Mouse (Mus musculus): ENCODE measurements around the gene Nsd1. TPM values are rescaled to one million over a fixed set of nuclear protein-coding genes. Genes with fewer than 3 reads are reported as not detected.
"Not testable (repeated sequence)": the region's sequence is repeated elsewhere in the genome, so short reads cannot be mapped to it uniquely, and the experiment has no call there.

The Nsd1 gene
- polyA plus RNA-seq, 1 experiment from 2014 or later = 13.3 TPM

DNA sequence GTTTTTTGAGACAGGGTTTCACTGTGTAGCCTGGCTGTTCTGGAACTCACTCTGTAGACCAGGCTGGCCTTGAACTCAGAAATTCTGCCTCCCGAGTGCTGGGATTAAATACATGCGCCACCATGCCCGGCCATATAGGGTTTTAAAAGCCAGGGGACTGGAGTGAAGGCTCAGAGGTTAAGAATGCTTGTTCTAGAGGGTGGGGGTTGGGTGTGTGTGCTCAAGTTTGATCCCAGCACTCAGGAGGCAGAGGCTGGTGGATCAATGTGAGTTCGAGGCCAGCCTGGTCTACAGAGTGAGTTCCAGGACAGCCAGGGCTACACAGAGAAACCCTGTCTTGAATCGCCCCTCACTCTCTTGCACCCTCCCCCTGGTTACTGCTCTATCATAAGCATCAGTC lies 18.0 kb upstream of the Nsd1 start:
- H3K27ac ChIP-seq (replicated peaks) = no peak overlapping the region
- no peak overlapping the region for H3K9ac ChIP-seq
- peaks cover 28% of the 10 kb centered on the region for H3K4me1 ChIP-seq (replicated peaks)
- no peaks in the 10 kb centered on the region for H3K36me3 ChIP-seq (replicated peaks)
- H3K4me3 ChIP-seq (replicated peaks) = no peak overlapping the region
- H3K27me3 ChIP-seq = no peaks in the 10 kb centered on the region
- H3K4me2 ChIP-seq = no peak overlapping the region
- H3K9me3 ChIP-seq (replicated peaks) = no peaks in the 10 kb centered on the region
- WGBS (ENCODE audit: insufficient replicate concordance) = 74% methylated on average over 5 of the region's 5 CpGs
- no peak for ATAC-seq (ENCODE audit: insufficient read depth)

DNA sequence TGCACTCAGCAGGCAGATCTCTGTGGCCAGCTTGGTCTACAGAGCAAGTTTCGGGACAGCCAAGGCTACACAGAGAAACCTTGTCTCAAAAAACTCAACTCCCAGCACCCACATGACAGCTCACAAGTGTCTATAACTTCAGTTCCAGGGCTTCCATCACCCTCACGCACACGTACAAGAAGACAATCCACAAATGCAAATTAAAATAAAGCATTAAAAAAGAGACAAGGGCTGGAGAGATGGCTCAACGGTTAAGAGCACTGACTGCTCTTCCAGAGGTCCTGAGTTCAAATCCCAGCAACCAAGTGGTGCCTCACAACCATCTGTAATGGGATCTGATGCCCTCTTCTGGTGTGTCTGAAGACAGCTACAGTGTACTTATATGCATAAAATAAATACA lies 6.8 kb upstream of the Nsd1 start:
- WGBS (ENCODE audit: insufficient replicate concordance) = 72% methylated on average over 4 of the region's 4 CpGs
- not testable (repeated sequence) for H3K27me3 ChIP-seq; H3K4me3 ChIP-seq (replicated peaks); H3K4me2 ChIP-seq; H3K9me3 ChIP-seq (replicated peaks); H3K27ac ChIP-seq (replicated peaks); H3K9ac ChIP-seq; H3K4me1 ChIP-seq (replicated peaks); ATAC-seq (ENCODE audit: insufficient read depth); H3K36me3 ChIP-seq (replicated peaks)

DNA sequence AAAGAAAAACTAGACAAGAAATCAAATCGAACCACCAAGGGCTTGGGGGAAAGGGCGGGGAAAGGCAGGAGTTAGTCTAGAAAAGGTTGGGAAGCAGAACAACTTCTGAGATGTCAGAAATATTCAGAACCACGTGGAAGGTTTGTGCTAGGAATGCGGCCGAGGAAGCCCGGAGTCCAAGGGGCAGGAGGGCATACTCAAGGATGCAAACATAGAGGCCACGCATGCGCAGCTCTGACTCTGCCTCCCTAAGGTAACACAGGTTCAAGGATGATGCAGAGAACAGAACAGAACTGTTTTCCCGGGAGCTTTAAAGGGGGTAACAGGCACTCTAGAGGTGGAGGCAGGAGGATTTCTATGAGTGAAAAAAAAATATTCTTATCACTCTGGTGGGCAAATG lies 5.8 kb upstream of the Nsd1 start:
- H3K9me3 ChIP-seq (replicated peaks) = no peaks in the 10 kb centered on the region
- H3K27me3 ChIP-seq = no peaks in the 10 kb centered on the region; the same call in 1 of the 2 replicates
- no peak overlapping the region for H3K4me2 ChIP-seq
- ATAC-seq (ENCODE audit: insufficient read depth) = no peak
- no peak overlapping the region for H3K4me3 ChIP-seq (replicated peaks)
- H3K4me1 ChIP-seq (replicated peaks) = peaks cover 12% of the 10 kb centered on the region
- no peak overlapping the region for H3K9ac ChIP-seq
- no peaks in the 10 kb centered on the region for H3K36me3 ChIP-seq (replicated peaks)
- no peak overlapping the region for H3K27ac ChIP-seq (replicated peaks)
- WGBS (ENCODE audit: insufficient replicate concordance) = 73% methylated on average over 9 of the region's 9 CpGs

DNA sequence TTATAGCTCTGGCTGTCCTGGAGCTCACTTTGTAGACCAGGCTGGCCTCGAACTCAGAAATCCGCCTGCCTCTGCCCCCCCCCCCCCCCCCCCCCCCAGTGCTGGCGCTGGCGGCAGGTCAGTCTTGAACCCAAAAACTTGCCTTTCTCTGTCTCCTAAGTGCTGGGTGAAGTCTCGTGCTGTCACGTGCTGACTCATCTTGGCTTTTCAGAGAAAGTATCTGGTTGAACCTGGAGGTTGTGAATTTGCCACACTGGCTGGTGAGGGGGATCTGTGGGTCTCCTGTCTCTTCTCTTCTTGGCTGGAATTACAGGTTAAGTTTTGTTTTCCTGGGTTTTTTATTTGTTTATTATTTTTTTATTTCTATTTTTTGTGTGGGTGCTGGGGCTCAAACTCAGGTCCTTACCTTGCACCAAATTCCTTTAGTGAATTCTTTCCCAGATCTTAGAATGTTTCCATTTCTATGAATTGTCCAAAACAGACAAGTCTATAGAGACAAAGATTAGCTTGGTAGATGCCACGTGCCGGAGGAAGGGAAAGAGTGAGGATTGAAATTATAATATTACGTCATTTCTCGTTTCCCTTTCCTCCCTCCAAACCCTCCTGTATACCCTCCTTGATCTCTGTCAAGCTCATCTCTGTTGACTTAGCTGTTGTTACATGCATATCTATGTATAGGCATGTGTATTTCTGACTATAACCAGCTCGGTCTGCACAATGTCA lies 4.8 kb upstream of the Nsd1 start:
- Histone ChIP-seq H3K27me3 (peaks cover under 1% of the 10 kb centered on the region; the same call in 1 of the 2 replicates), H3K4me2 (no peak overlapping the region), H3K4me3 (replicated peaks) (no peak overlapping the region), H3K4me1 (replicated peaks) (peaks cover 23% of the 10 kb centered on the region), H3K36me3 (replicated peaks) (no peaks in the 10 kb centered on the region), H3K27ac (replicated peaks) (no peak overlapping the region), H3K9me3 (replicated peaks) (no peaks in the 10 kb centered on the region), H3K9ac (no peak overlapping the region)
- ATAC-seq (ENCODE audit: insufficient read depth) = no peak
- 62% methylated on average over 9 of the region's 11 CpGs for WGBS (ENCODE audit: insufficient replicate concordance)

DNA sequence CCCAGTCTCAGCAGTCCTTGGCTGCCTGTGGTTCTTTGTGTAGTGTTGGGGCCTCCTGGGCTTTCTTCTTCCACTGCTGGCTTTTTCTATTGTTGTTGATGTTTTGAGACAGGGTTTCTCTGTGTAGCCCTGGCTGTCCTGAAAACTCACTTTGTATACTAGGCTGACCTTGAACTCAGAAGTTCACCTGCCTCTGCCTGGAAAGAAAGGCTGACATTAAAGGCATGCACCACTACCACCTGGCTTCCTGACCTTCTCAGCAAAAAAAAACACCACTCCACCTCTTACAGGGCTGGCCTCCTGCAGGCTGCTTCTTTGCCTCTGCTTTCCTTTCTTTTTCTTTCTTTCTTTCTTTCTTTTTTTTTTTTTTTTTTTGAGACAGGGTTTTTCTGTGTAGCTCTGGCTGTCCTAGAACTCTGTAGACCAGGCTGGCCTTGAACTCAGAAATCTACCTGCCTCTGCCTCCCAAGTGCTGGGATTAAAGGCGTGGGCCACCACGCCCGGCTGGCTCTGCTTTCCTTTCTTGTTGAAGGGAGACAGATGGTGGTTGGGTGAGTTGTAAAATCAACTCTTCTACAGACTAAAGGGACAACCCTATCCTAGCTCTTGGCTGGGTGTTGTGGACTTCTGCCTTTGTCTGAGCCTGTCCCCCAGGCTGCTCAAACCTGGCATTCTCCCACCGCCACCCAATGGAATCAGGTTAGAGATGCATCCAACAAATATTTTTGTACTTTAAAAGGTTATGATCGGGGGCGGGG lies 4.0 kb upstream of the Nsd1 start:
- peaks cover 31% of the 10 kb centered on the region for H3K4me1 ChIP-seq (replicated peaks)
- ATAC-seq (ENCODE audit: insufficient read depth) = no peak
- 79% methylated on average over 6 of the region's 6 CpGs for WGBS (ENCODE audit: insufficient replicate concordance)
- H3K4me3 ChIP-seq (replicated peaks) = no peak overlapping the region
- H3K36me3 ChIP-seq (replicated peaks) = no peaks in the 10 kb centered on the region
- 0 out of 2 replicates have a peak, but pooled peaks cover 3% of the 10 kb centered on the region for H3K27me3 ChIP-seq
- H3K9me3 ChIP-seq (replicated peaks) = no peaks in the 10 kb centered on the region
- H3K4me2 ChIP-seq = no peak overlapping the region
- no peak overlapping the region for H3K27ac ChIP-seq (replicated peaks)
- no peak overlapping the region for H3K9ac ChIP-seq

DNA sequence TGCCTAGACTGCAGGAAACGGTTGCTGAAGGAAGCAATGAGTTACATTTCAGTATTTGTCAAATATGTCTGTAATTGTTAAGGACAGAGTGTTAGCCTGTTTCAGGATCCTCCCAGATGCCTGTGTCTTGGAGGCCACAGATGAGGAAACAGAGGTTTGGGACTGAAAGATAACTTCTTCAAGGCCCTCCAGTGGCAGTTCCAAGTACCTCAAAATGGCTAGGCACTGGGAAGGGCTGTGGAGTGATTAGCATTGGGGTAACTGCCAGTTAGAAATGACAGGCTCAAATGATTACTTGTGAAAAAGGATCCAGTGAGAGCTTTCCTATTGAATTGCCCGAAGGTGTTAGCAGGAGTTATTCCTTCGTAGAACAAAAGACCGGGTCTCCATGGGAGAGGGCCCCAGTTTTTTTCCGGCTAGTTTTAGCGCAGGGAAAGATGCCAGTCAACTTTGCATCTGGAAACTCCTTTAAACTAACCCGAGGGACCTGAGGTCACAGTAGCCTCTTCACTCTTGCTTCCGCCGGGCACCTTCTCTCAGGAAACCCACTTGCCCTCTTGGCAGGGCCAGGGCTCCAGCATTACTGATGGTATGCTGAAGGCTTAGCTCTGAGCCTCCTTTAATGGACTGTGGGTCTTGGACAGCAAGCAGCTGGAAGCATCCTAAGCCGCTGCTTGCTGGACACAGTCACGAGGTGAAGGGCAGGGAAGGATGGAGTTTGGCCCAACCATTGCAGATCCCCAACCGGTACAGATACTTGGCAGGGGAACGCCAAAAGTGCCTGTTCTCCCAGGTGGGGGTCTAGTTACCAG lies 539 bp upstream of the Nsd1 start:
- peaks cover 54% of the 10 kb centered on the region for H3K4me1 ChIP-seq (replicated peaks)
- H3K27me3 ChIP-seq = 0 out of 2 replicates have a peak, but pooled peaks cover 3% of the 10 kb centered on the region
- H3K36me3 ChIP-seq (replicated peaks) = peaks cover 10% of the 10 kb centered on the region
- H3K9ac ChIP-seq = no peak overlapping the region
- peak overlapping the region; percentile 15; the same call in 1 of the 2 replicates for H3K27ac ChIP-seq (replicated peaks)
- no peaks in the 10 kb centered on the region for H3K9me3 ChIP-seq (replicated peaks)
- peak overlapping the region; percentile 100; the same call in 1 of the 2 replicates for H3K4me2 ChIP-seq
- H3K4me3 ChIP-seq (replicated peaks) = no peak overlapping the region
- WGBS (ENCODE audit: insufficient replicate concordance) = 76% methylated on average over 13 of the region's 13 CpGs
- no peak for ATAC-seq (ENCODE audit: insufficient read depth)

DNA sequence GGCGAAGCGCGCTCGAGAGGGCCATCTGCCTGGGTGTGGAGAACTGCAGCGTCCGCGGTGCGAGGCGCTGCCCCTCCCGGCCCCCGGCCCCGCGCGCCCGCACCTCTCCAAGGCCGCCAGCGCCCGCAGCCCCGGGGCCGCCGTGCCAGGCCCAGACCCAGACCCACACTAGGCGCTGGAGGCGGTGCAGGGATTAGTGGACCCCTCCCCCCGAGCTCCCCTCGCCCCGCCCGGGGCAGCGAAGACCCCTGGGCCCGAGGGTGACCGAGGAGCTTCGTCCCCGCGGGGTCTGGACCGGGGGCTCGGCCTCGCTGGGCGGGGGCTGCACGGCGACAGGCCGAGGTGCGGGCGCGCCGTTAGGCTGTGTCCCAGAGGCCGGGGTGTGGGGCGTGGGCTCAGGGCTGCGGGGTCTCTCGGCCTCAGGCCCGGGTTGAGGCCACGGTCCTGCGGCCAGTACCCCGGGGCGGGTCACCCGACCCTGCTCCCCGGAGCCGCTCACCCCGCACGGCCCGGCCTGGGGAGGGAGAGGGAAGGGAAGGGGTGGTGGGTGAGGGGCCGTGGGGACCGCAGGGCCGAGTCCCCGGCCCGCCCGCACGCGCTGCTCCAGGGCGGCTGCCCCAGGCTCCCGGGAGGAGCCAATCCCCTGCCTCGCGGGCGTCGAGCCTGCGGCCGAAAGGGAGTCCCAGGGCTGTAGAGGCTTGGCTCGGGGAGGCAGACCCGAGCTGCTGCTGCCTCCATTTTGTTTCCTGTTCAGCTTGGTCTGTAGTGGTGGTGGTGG lies 800 bp downstream of the Nsd1 start:
- Histone ChIP-seq H3K4me3 (replicated peaks) (peak overlapping the region; percentile 86), H3K36me3 (replicated peaks) (peaks cover 18% of the 10 kb centered on the region), H3K9me3 (replicated peaks) (no peaks in the 10 kb centered on the region), H3K27ac (replicated peaks) (peak overlapping the region; percentile 93), H3K4me1 (replicated peaks) (peaks cover 61% of the 10 kb centered on the region), H3K27me3 (0 out of 2 replicates have a peak, but pooled peaks cover 3% of the 10 kb centered on the region), H3K9ac (peak overlapping the region; percentile 93), H3K4me2 (peak overlapping the region; percentile 100)
- 4% methylated on average over 71 of the region's 77 CpGs for WGBS (ENCODE audit: insufficient replicate concordance)
- peak; percentile 42 for ATAC-seq (ENCODE audit: insufficient read depth)

DNA sequence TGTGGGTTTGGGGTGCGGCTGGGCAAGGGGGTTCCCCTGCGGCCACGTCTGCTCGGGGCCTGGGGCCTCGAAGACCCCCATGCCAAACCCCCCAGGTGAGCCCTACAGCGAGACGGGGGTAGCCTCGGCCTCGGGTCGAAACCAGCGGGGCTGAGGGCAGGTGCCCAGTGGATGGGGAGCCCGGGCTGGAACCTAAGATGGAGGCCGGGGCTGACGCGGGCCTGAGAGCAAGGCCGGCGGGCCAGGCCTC lies 1.3 kb downstream of the Nsd1 start:
- 0 out of 2 replicates have a peak, but pooled peaks cover 3% of the 10 kb centered on the region for H3K27me3 ChIP-seq
- 0% methylated on average over 17 of the region's 17 CpGs for WGBS (ENCODE audit: insufficient replicate concordance)
- peak overlapping the region; percentile 86 for H3K4me3 ChIP-seq (replicated peaks)
- H3K27ac ChIP-seq (replicated peaks) = peak overlapping the region; percentile 93
- ATAC-seq (ENCODE audit: insufficient read depth) = peak; percentile 60
- H3K4me1 ChIP-seq (replicated peaks) = peaks cover 65% of the 10 kb centered on the region
- peak overlapping the region; percentile 93 for H3K9ac ChIP-seq
- peaks cover 21% of the 10 kb centered on the region for H3K36me3 ChIP-seq (replicated peaks)
- peak overlapping the region; percentile 100 for H3K4me2 ChIP-seq
- no peaks in the 10 kb centered on the region for H3K9me3 ChIP-seq (replicated peaks)

DNA sequence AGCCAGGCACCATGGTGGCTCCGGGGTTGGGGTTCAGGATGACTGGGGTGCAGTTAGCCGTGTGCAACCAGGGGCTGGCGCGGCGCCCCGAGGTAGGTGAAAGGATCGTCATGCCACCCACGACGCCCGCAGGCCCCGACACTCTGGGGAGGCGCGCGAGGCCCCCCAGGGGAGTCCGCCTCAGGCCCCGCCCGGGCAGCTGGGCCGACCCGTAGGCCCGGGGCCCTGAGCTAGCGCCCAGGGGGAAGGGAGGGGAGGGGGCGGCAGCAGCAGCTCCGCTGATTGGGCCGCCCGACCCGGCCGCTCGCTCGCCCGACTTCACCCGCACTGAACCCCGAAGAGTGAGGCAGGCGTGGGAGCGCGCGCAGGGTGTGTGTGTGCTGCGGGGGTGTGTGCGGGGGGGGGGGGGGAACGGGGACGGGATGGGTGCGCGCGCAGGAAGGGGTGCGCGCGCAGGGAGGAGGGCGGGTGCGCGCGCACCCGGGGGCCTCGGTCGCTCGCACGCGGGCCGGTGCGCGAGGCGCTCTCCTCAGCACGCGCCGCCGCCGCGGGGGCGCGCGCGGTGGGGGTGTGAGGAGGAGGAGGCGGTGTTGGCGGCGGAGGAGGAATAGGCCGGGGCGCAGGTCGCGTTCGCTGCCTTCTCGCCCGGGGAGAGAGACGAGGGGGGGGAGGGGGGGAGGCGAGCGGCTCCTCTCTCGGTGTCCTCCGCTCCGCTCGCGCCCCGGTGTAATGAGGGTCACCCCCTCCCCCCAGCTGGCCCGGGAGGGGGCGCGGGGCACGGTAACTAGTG lies 1.8 kb downstream of the Nsd1 start:
- H3K4me3 ChIP-seq (replicated peaks) = peak overlapping the region; percentile 86
- peak overlapping the region; percentile 93 for H3K27ac ChIP-seq (replicated peaks)
- under 1% methylated on average over 74 of the region's 93 CpGs for WGBS (ENCODE audit: insufficient replicate concordance)
- H3K9me3 ChIP-seq (replicated peaks) = no peaks in the 10 kb centered on the region
- H3K4me2 ChIP-seq = peak overlapping the region; percentile 100
- H3K4me1 ChIP-seq (replicated peaks) = peaks cover 70% of the 10 kb centered on the region
- peak; percentile 77 for ATAC-seq (ENCODE audit: insufficient read depth)
- peak overlapping the region; percentile 93 for H3K9ac ChIP-seq
- 0 out of 2 replicates have a peak, but pooled peaks cover 3% of the 10 kb centered on the region for H3K27me3 ChIP-seq
- peaks cover 26% of the 10 kb centered on the region for H3K36me3 ChIP-seq (replicated peaks)

DNA sequence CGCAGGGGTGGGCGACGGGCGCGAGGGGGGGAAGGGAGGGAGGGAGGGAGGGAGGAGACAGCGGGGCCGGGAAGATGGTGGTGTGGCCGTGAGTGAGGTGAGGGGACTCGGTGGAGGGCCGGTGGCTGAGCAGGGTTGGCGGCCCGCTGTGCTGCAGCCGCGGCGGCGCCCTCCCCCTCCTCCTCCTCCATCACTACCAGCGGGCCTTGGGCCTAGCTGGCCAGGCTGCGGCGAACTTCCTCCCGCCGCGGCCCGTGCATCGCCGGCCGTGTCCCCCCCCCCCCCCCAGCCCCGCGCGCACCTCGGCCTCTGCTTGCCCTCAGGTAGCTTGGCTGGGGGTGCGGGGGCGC lies 2.4 kb downstream of the Nsd1 start:
- 0% methylated on average over 13 of the region's 32 CpGs for WGBS (ENCODE audit: insufficient replicate concordance)
- Histone ChIP-seq H3K9ac (peak overlapping the region; percentile 93), H3K4me1 (replicated peaks) (peaks cover 75% of the 10 kb centered on the region), H3K27ac (replicated peaks) (peak overlapping the region; percentile 93), H3K36me3 (replicated peaks) (peaks cover 32% of the 10 kb centered on the region), H3K4me2 (peak overlapping the region; percentile 100), H3K4me3 (replicated peaks) (peak overlapping the region; percentile 86), H3K9me3 (replicated peaks) (no peaks in the 10 kb centered on the region), H3K27me3 (0 out of 2 replicates have a peak, but pooled peaks cover 3% of the 10 kb centered on the region)
- ATAC-seq (ENCODE audit: insufficient read depth) = peak; percentile 32

Data from liver, embryonic 15.5 days (tissue).